Mouse (Mus musculus): ENCODE data around the gene Foxp1. TPM values are rescaled to one million over a fixed set of nuclear protein-coding genes. Genes with fewer than 3 reads are reported as not detected.

Foxp1 gene
- polyA plus RNA-seq, 1 experiment, result 129 TPM

- TF ChIP-seq POLR2A (IDR thresholded peaks at IDR 0.05; ENCODE audit: control insufficient read depth, extremely low read depth, insufficient read depth, low read length, poor library complexity), result no peak
- TF ChIP-seq CTCF (IDR thresholded peaks at IDR 0.05; ENCODE audit: borderline replicate concordance, control insufficient read depth, extremely low read depth, insufficient read depth, low read length, poor library complexity), result no peak
- Histone ChIP-seq H3K27me3 (ENCODE audit: control insufficient read depth, insufficient read depth, low read length) (no peaks in the 10 kb centered on the region), H3K27ac (ENCODE audit: control insufficient read depth, insufficient read depth, low read length) (no peak overlapping the region), H3K4me1 (replicated peaks; ENCODE audit: control insufficient read depth, insufficient read depth, low read length) (no peaks in the 10 kb centered on the region), H3K4me3 (ENCODE audit: control insufficient read depth, insufficient read depth, low read length) (no peak overlapping the region), H3K36me3 (ENCODE audit: control insufficient read depth, insufficient read depth, low read length) (peaks cover 12% of the 10 kb centered on the region)
- 83% methylated on average over 6 of the region's 6 CpGs for WGBS
- DNase-seq, result no peak
Observed at GRCm38 (mm10) chr6:98981265-98981664, 541.3 kb downstream of the Foxp1 start.

- no peak for TF ChIP-seq CTCF (IDR thresholded peaks at IDR 0.05; ENCODE audit: borderline replicate concordance, control insufficient read depth, extremely low read depth, insufficient read depth, low read length, poor library complexity)
- TF ChIP-seq POLR2A (IDR thresholded peaks at IDR 0.05; ENCODE audit: control insufficient read depth, extremely low read depth, insufficient read depth, low read length, poor library complexity), result no peak
- H3K36me3 ChIP-seq (ENCODE audit: control insufficient read depth, insufficient read depth, low read length), result peaks cover 13% of the 10 kb centered on the region
- no peaks in the 10 kb centered on the region for H3K4me1 ChIP-seq (replicated peaks; ENCODE audit: control insufficient read depth, insufficient read depth, low read length)
- H3K4me3 ChIP-seq (ENCODE audit: control insufficient read depth, insufficient read depth, low read length), result no peak overlapping the region
- H3K27ac ChIP-seq (ENCODE audit: control insufficient read depth, insufficient read depth, low read length), result no peak overlapping the region
- WGBS, result 97% methylated on average over 7 of the region's 7 CpGs
- DNase-seq, result no peak
- no peaks in the 10 kb centered on the region for H3K27me3 ChIP-seq (ENCODE audit: control insufficient read depth, insufficient read depth, low read length)
Observed at GRCm38 (mm10) chr6:98980432-98980831, 542.1 kb downstream of the Foxp1 start.

GRCm38 (mm10) chr6:98980001-98980400 is 542.5 kb downstream of the Foxp1 start:
- no peak for TF ChIP-seq CTCF (IDR thresholded peaks at IDR 0.05; ENCODE audit: borderline replicate concordance, control insufficient read depth, extremely low read depth, insufficient read depth, low read length, poor library complexity)
- TF ChIP-seq POLR2A (IDR thresholded peaks at IDR 0.05; ENCODE audit: control insufficient read depth, extremely low read depth, insufficient read depth, low read length, poor library complexity), result no peak
- WGBS, result 97% methylated on average over 7 of the region's 7 CpGs
- Histone ChIP-seq H3K4me1 (replicated peaks; ENCODE audit: control insufficient read depth, insufficient read depth, low read length) (no peaks in the 10 kb centered on the region), H3K27ac (ENCODE audit: control insufficient read depth, insufficient read depth, low read length) (no peak overlapping the region), H3K27me3 (ENCODE audit: control insufficient read depth, insufficient read depth, low read length) (no peaks in the 10 kb centered on the region), H3K36me3 (ENCODE audit: control insufficient read depth, insufficient read depth, low read length) (peaks cover 17% of the 10 kb centered on the region), H3K4me3 (ENCODE audit: control insufficient read depth, insufficient read depth, low read length) (no peak overlapping the region)
- DNase-seq, result no peak

GRCm38 (mm10) chr6:98977806-98978205 is 544.7 kb downstream of the Foxp1 start:
- Histone ChIP-seq H3K27ac (ENCODE audit: control insufficient read depth, insufficient read depth, low read length) (no peak overlapping the region), H3K27me3 (ENCODE audit: control insufficient read depth, insufficient read depth, low read length) (no peaks in the 10 kb centered on the region), H3K4me3 (ENCODE audit: control insufficient read depth, insufficient read depth, low read length) (no peak overlapping the region), H3K4me1 (replicated peaks; ENCODE audit: control insufficient read depth, insufficient read depth, low read length) (no peaks in the 10 kb centered on the region), H3K36me3 (ENCODE audit: control insufficient read depth, insufficient read depth, low read length) (peaks cover 23% of the 10 kb centered on the region)
- no peak for TF ChIP-seq POLR2A (IDR thresholded peaks at IDR 0.05; ENCODE audit: control insufficient read depth, extremely low read depth, insufficient read depth, low read length, poor library complexity)
- TF ChIP-seq CTCF (IDR thresholded peaks at IDR 0.05; ENCODE audit: borderline replicate concordance, control insufficient read depth, extremely low read depth, insufficient read depth, low read length, poor library complexity), result no peak
- DNase-seq, result no peak
- 96% methylated on average over 4 of the region's 4 CpGs for WGBS

GRCm38 (mm10) chr6:98975918-98976317 is 546.6 kb downstream of the Foxp1 start:
- 36% methylated on average over 6 of the region's 6 CpGs for WGBS
- Histone ChIP-seq H3K27me3 (ENCODE audit: control insufficient read depth, insufficient read depth, low read length) (no peaks in the 10 kb centered on the region), H3K4me1 (replicated peaks; ENCODE audit: control insufficient read depth, insufficient read depth, low read length) (no peaks in the 10 kb centered on the region), H3K27ac (ENCODE audit: control insufficient read depth, insufficient read depth, low read length) (no peak overlapping the region), H3K4me3 (ENCODE audit: control insufficient read depth, insufficient read depth, low read length) (no peak overlapping the region), H3K36me3 (ENCODE audit: control insufficient read depth, insufficient read depth, low read length) (peaks cover 23% of the 10 kb centered on the region)
- no peak for DNase-seq
- TF ChIP-seq CTCF (IDR thresholded peaks at IDR 0.05; ENCODE audit: borderline replicate concordance, control insufficient read depth, extremely low read depth, insufficient read depth, low read length, poor library complexity) (no peak), POLR2A (IDR thresholded peaks at IDR 0.05; ENCODE audit: control insufficient read depth, extremely low read depth, insufficient read depth, low read length, poor library complexity) (no peak)

GRCm38 (mm10) chr6:98973433-98973832 is 549.1 kb downstream of the Foxp1 start:
- Histone ChIP-seq H3K4me3 (ENCODE audit: control insufficient read depth, insufficient read depth, low read length) (no peak overlapping the region), H3K4me1 (replicated peaks; ENCODE audit: control insufficient read depth, insufficient read depth, low read length) (no peaks in the 10 kb centered on the region), H3K36me3 (ENCODE audit: control insufficient read depth, insufficient read depth, low read length) (peaks cover 23% of the 10 kb centered on the region), H3K27ac (ENCODE audit: control insufficient read depth, insufficient read depth, low read length) (no peak overlapping the region), H3K27me3 (ENCODE audit: control insufficient read depth, insufficient read depth, low read length) (no peaks in the 10 kb centered on the region)
- TF ChIP-seq POLR2A (IDR thresholded peaks at IDR 0.05; ENCODE audit: control insufficient read depth, extremely low read depth, insufficient read depth, low read length, poor library complexity) (no peak), CTCF (IDR thresholded peaks at IDR 0.05; ENCODE audit: borderline replicate concordance, control insufficient read depth, extremely low read depth, insufficient read depth, low read length, poor library complexity) (no peak)
- no peak for DNase-seq
- WGBS, result 71% methylated on average over 5 of the region's 5 CpGs

GRCm38 (mm10) chr6:98972404-98972803 is 550.1 kb downstream of the Foxp1 start:
- no peak for TF ChIP-seq POLR2A (IDR thresholded peaks at IDR 0.05; ENCODE audit: control insufficient read depth, extremely low read depth, insufficient read depth, low read length, poor library complexity)
- TF ChIP-seq CTCF (IDR thresholded peaks at IDR 0.05; ENCODE audit: borderline replicate concordance, control insufficient read depth, extremely low read depth, insufficient read depth, low read length, poor library complexity), result no peak
- H3K27ac ChIP-seq (ENCODE audit: control insufficient read depth, insufficient read depth, low read length), result no peak overlapping the region
- no peak overlapping the region for H3K4me3 ChIP-seq (ENCODE audit: control insufficient read depth, insufficient read depth, low read length)
- H3K27me3 ChIP-seq (ENCODE audit: control insufficient read depth, insufficient read depth, low read length), result no peaks in the 10 kb centered on the region
- WGBS, result 91% methylated on average over 7 of the region's 7 CpGs
- no peaks in the 10 kb centered on the region for H3K4me1 ChIP-seq (replicated peaks; ENCODE audit: control insufficient read depth, insufficient read depth, low read length)
- DNase-seq, result no peak
- H3K36me3 ChIP-seq (ENCODE audit: control insufficient read depth, insufficient read depth, low read length), result peaks cover 23% of the 10 kb centered on the region
